Mouse (Mus musculus): ENCODE results near the gene Retreg1.

GRCm38 (mm10) chr15:25974352-25974751 is 131.4 kb downstream of the Retreg1 start:
- no peak for TF ChIP-seq CTCF (conservative IDR thresholded peaks at IDR 0.05; ENCODE audit: low read length)
- no peak for TF ChIP-seq NANOG (IDR thresholded peaks at IDR 0.05; ENCODE audit: borderline replicate concordance, low read length)
- no peak for TF ChIP-seq POU5F1 (IDR thresholded peaks at IDR 0.05; ENCODE audit: borderline replicate concordance, low read length)

All from E14TG2a.4 (cell line).